Mouse (Mus musculus) liver, embryonic 12.5 days (tissue): ENCODE data around the gene Rpl18. TPM values are rescaled to one million over a fixed set of nuclear protein-coding genes. Genes with fewer than 3 reads are reported as not detected.

Experiments
- ATAC-seq: fragments of 200-750 bp; cut with Nextera tagmentation; 2 replicates; pipeline ENCODE4 v1.8.0; 2017; ENCODE audit warnings: moderate number of reproducible peaks, mild to moderate bottlenecking, moderate library complexity
- H3K27ac ChIP-seq: fragments of 300-500 bp; sonication (generic); 2 replicates; pipeline ENCODE4 v1.5.1; 2016; ENCODE audit warnings: mild to moderate bottlenecking
- H3K27me3 ChIP-seq: fragments of 300-500 bp; sonication (generic); replicated peaks from 2 replicates; pipeline ENCODE4 v1.6.1; 2016; ENCODE audit warnings: mild to moderate bottlenecking, moderate library complexity
- H3K36me3 ChIP-seq: fragments of 300-500 bp; sonication (generic); 2 replicates; pipeline ENCODE4 v1.6.1; 2016; ENCODE audit warnings: mild to moderate bottlenecking, moderate library complexity
- H3K4me1 ChIP-seq: fragments of 300-500 bp; sonication (generic); 2 replicates; pipeline ENCODE4 v1.6.1; 2016
- H3K4me2 ChIP-seq: fragments of 300-500 bp; sonication (generic); 2 replicates; pipeline ENCODE4 v1.6.1; 2016; ENCODE audit warnings: mild to moderate bottlenecking, moderate library complexity
- H3K4me3 ChIP-seq: fragments of 300-500 bp; sonication (generic); 2 replicates; pipeline ENCODE4 v1.5.1; 2016; ENCODE audit warnings: mild to moderate bottlenecking, moderate library complexity
- H3K9ac ChIP-seq: fragments of 300-500 bp; sonication (generic); 2 replicates; pipeline ENCODE4 v1.6.1; 2016; ENCODE audit warnings: mild to moderate bottlenecking, moderate library complexity
- H3K9me3 ChIP-seq: fragments of 300-500 bp; sonication (generic); replicated peaks from 2 replicates; pipeline ENCODE4 v1.6.1; 2016; ENCODE audit warnings: mild to moderate bottlenecking, moderate library complexity
- WGBS: fragments of 180-500 bp; shearing (Covaris S2); methylation state at CpG from one replicate; pipeline ENCODE4 v1.1.7; 2016; ENCODE audit not compliant: insufficient replicate concordance; 5-methylcytosine and 5-hydroxymethylcytosine counted together
- polyA plus RNA-seq: library from polyadenylated mRNA; unstranded; fragments of >200 nt; fragmentation: Nextera tagmentation; extraction: Ambion mirVana; gene quantifications from 2 replicates; pipeline ENCODE4 v1.2.1, GENCODE M21; 2016

The Rpl18 gene
- polyA plus RNA-seq, 1 experiment from 2014 or later, result 939 TPM

DNA sequence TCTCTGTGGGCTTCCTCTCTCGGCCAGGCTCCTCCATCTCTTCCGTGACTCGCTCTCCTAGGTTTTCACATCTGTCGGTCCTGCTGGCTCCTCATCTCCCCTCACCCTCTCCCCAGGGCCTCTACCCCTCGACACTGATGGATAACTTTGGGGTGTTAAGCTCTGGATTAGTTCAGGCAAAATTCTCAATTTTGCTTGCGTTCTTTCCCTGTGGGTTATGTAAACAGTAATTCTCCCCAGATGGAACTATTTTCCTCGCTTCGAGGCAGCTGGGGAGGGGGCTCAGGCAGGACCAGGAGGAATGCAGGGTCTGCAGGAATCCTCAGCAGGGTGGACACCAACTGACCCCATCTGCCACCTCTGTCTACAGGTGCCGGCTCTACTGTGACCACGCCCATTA, 29.4 kb upstream of the Rpl18 start:
- no peak overlapping the region for H3K9ac ChIP-seq
- peaks cover 30% of the 10 kb centered on the region for H3K4me1 ChIP-seq
- no peak overlapping the region for H3K4me3 ChIP-seq
- no peaks in the 10 kb centered on the region for H3K36me3 ChIP-seq
- H3K4me2 ChIP-seq, result no peak overlapping the region
- no peaks in the 10 kb centered on the region for H3K9me3 ChIP-seq
- H3K27ac ChIP-seq, result no peak overlapping the region
- ATAC-seq, result no peak
- H3K27me3 ChIP-seq, result peaks cover 16% of the 10 kb centered on the region
- 53% methylated on average over 10 of the region's 10 CpGs for WGBS

DNA sequence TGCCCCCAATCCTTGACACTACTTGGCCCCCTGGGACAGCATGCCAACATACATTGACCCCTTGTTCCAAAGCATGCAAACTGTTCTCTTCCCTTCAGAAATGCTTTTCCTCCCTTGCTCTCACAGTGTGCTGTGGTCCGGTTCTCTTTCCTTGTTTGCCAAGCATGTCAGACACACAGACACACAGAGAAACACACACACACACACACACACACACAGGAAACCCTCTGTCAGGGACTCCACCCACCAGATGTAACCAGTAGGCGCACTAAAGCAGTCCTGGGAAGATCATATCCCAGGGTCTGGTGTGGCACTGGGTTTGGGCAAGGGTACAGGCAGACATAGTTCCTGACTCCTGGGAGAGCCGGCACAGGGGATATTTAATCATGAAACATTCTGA, 28.4 kb upstream of the Rpl18 start:
- no peaks in the 10 kb centered on the region for H3K36me3 ChIP-seq
- peaks cover 20% of the 10 kb centered on the region for H3K4me1 ChIP-seq
- no peak overlapping the region for H3K4me3 ChIP-seq
- no peaks in the 10 kb centered on the region for H3K9me3 ChIP-seq
- no peak overlapping the region for H3K27ac ChIP-seq
- H3K27me3 ChIP-seq, result peaks cover 16% of the 10 kb centered on the region
- H3K9ac ChIP-seq, result no peak overlapping the region
- no peak for ATAC-seq
- 59% methylated on average over 3 of the region's 3 CpGs for WGBS
- no peak overlapping the region for H3K4me2 ChIP-seq

DNA sequence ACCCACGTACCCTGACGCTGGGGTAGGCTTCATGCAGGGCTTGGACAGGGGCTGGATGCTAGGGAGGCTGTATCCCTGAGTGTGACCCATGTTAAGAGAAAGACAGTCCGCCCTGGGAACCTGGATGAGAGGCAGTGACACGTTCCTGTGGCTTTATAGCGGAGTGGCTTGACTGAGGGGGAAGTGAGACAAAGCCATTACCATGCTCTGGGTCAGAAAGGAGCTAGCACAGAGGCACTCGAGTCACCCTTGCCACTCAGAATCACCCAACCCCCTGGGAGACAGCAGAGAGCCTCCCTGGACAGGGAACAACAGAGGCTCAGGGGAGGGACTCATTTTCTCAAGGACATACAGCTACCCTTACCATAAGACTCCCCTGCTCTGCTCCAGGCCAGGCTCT, 26.2 kb upstream of the Rpl18 start:
- Histone ChIP-seq H3K4me1 (peaks cover 11% of the 10 kb centered on the region; the same call in 1 of the 2 replicates), H3K9ac (no peak overlapping the region), H3K27ac (no peak overlapping the region), H3K9me3 (no peaks in the 10 kb centered on the region), H3K4me3 (no peak overlapping the region), H3K27me3 (peaks cover 16% of the 10 kb centered on the region), H3K36me3 (no peaks in the 10 kb centered on the region), H3K4me2 (no peak overlapping the region)
- ATAC-seq, result no peak
- 50% methylated on average over 6 of the region's 6 CpGs for WGBS

GRCm38 (mm10) chr7:45689800-45690199, 25.5 kb upstream of the Rpl18 start:
- Histone ChIP-seq H3K4me1 (peaks cover 11% of the 10 kb centered on the region; the same call in 1 of the 2 replicates), H3K36me3 (no peaks in the 10 kb centered on the region), H3K9me3 (no peaks in the 10 kb centered on the region), H3K27me3 (peaks cover 14% of the 10 kb centered on the region), H3K27ac (no peak overlapping the region), H3K4me3 (no peak overlapping the region), H3K4me2 (no peak overlapping the region), H3K9ac (no peak overlapping the region)
- 29% methylated on average over 11 of the region's 11 CpGs for WGBS
- ATAC-seq, result no peak

- H3K9me3 ChIP-seq, result no peaks in the 10 kb centered on the region
- H3K27me3 ChIP-seq, result no peaks in the 10 kb centered on the region; the same call in 1 of the 2 replicates
- H3K4me2 ChIP-seq, result no peak overlapping the region
- H3K36me3 ChIP-seq, result no peaks in the 10 kb centered on the region
- 0 out of 2 replicates have a peak, but pooled peaks cover 4% of the 10 kb centered on the region for H3K4me1 ChIP-seq
- H3K4me3 ChIP-seq, result no peak overlapping the region
- 0 out of 2 replicates have a peak overlapping the region, but pooled peaks have one; percentile 34 for H3K27ac ChIP-seq
- WGBS, result 55% methylated on average over 2 of the region's 2 CpGs
- no peak overlapping the region for H3K9ac ChIP-seq
- ATAC-seq, result no peak
These were observed 22.9 kb upstream of the Rpl18 start for GRCm38 (mm10) chr7:45692364-45692763.

- 85% methylated on average over 50 of the region's 50 CpGs for WGBS
- no peak within 1 kb of the TSS for H3K9ac ChIP-seq
- ATAC-seq, result no peak
- H3K27ac ChIP-seq, result no peak within 1 kb of the TSS
- H3K4me1 ChIP-seq, result 0 out of 2 replicates have a peak, but pooled peaks cover 4% of the 10 kb centered on the region
- H3K4me2 ChIP-seq, result no peak within 1 kb of the TSS
- H3K27me3 ChIP-seq, result peaks cover 14% of the 10 kb centered on the region
- no peak within 1 kb of the TSS for H3K4me3 ChIP-seq
- H3K36me3 ChIP-seq, result no peaks in the 10 kb centered on the region
- H3K9me3 ChIP-seq, result no peaks in the 10 kb centered on the region
These were observed 21.2 kb upstream of the Rpl18 start, which contains the start of gene Sec1 for GRCm38 (mm10) chr7:45693921-45694591. Gene Sec1 (minus strand): TSS chr7:45694402.

DNA sequence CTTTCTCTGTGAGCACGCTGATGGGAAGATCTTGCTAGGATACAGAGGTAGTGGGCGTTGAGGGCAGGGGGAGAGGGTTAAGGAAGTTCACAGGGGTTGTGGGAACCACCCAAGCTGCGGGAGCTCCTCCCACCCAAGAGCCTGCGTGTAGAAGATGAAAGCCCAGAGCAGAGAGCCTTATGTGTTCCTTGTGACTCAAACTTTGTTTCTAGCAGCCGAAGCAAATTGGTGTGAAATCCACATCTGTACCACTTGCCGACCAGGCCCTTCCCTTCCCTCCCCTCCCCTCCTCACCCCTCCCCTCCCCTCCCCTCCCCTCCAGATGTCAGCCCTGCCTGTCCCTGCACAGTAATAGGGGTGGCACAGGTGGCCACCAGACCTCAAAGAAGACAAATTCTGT, 20.2 kb upstream of the Rpl18 start:
- no peaks in the 10 kb centered on the region for H3K9me3 ChIP-seq
- no peaks in the 10 kb centered on the region for H3K36me3 ChIP-seq
- peaks cover 4% of the 10 kb centered on the region; the same call in 1 of the 2 replicates for H3K4me1 ChIP-seq
- H3K9ac ChIP-seq, result no peak overlapping the region
- 30% methylated on average over 6 of the region's 6 CpGs for WGBS
- ATAC-seq, result no peak
- no peak overlapping the region for H3K4me2 ChIP-seq
- no peak overlapping the region for H3K4me3 ChIP-seq
- H3K27ac ChIP-seq, result no peak overlapping the region
- H3K27me3 ChIP-seq, result peaks cover 25% of the 10 kb centered on the region

- WGBS, result 79% methylated on average over 7 of the region's 7 CpGs
- no peaks in the 10 kb centered on the region for H3K9me3 ChIP-seq
These were observed 17.4 kb upstream of the Rpl18 start for GRCm38 (mm10) chr7:45697894-45698293.

DNA sequence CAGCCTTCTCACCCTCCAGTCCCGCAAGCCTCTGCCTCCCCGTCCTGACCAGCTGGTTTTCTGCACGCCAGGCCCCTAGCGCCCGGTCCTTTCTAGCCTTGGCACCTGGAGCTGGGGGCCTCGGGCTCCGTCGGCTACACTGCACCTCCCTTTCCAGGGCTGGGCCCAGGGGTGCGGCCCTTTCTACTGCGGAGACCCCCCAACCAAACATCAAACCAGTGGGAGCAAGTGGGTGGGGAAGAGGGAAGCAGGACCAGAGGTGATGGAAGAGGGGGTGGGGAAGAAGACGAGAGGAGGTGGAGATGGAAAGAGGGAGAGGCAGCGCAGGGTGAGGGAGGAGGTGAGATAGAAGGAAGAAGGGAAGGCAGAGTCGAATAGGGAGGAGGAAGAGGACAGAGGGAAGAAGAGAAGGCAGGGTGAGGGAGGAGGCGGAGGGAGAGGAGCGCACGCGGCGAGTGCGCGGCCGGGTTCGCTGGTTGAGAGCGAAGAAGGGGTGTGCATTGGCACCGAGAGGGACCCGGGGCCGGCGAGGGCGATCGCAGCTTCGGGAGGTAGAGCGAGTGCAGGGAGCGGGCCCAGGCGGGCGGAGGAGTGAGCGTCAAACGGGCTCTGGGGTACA, 15.6 kb upstream of the Rpl18 start, which contains the start of gene Car11:
Gene Car11, plus strand, starts transcription at position 321 of the 619 bp plus-strand sequence.
- peak within 1 kb of the TSS; percentile 30; the same call in 1 of the 2 replicates for H3K9ac ChIP-seq
- H3K27me3 ChIP-seq, result peaks cover 59% of the 10 kb centered on the region
- H3K36me3 ChIP-seq, result no peaks in the 10 kb centered on the region
- peak within 1 kb of the TSS; percentile 30 for H3K4me3 ChIP-seq
- ATAC-seq, result no peak
- peaks cover 24% of the 10 kb centered on the region for H3K4me1 ChIP-seq
- no peak within 1 kb of the TSS for H3K27ac ChIP-seq
- 5% methylated on average over 36 of the region's 36 CpGs for WGBS
- peak within 1 kb of the TSS; percentile 53 for H3K4me2 ChIP-seq
- H3K9me3 ChIP-seq, result no peaks in the 10 kb centered on the region

More at GRCm38 (mm10) chr7:45697894-45698293, 17.4 kb upstream of the Rpl18 start:
- peaks cover 9% of the 10 kb centered on the region; the same call in 1 of the 2 replicates for H3K4me1 ChIP-seq
- ATAC-seq, result no peak
- no peak overlapping the region for H3K4me2 ChIP-seq
- H3K9ac ChIP-seq, result no peak overlapping the region
- no peaks in the 10 kb centered on the region for H3K36me3 ChIP-seq
- H3K27ac ChIP-seq, result no peak overlapping the region
- H3K27me3 ChIP-seq, result peaks cover 51% of the 10 kb centered on the region
- H3K4me3 ChIP-seq, result no peak overlapping the region

DNA sequence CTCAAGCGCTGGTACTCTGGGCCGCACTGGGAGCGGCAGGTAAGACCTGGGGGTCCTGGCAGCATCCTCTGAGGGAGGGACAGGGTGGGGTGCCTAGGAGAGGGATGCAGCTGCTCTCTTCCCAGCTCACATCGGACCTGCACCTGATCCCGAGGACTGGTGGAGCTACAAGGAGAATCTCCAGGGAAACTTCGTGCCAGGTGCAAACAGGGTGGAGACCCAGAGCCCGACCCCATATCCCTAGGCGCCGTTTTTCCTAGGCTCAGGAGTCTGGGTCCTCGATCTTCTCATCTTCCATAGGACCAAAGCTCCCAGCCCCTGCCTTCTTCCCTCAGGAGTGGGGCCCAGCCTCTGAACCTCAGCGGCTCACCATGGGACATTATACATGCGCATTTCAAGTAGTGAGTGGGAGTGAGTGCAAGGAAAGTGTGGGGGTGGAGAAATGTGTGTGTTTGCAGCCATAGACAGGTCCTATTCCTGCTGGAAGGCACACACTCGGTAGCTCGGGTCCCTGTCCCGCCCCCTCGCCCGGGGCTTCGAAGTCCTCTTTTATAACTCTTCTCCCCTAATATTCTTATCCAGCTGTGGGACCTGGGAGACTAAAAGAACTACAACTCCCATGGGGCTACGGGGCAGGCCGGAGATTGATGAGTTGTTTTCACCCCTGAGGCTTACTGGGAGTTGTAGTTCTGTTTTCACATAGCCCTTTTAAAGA, 14.8 kb upstream of the Rpl18 start:
- Histone ChIP-seq H3K4me1 (peaks cover 32% of the 10 kb centered on the region), H3K27me3 (peaks cover 59% of the 10 kb centered on the region), H3K9me3 (no peaks in the 10 kb centered on the region), H3K27ac (no peak overlapping the region), H3K36me3 (no peaks in the 10 kb centered on the region), H3K9ac (no peak overlapping the region), H3K4me3 (peak overlapping the region; percentile 30), H3K4me2 (peak overlapping the region; percentile 53)
- no peak for ATAC-seq
- WGBS, result 2% methylated on average over 20 of the region's 20 CpGs

DNA sequence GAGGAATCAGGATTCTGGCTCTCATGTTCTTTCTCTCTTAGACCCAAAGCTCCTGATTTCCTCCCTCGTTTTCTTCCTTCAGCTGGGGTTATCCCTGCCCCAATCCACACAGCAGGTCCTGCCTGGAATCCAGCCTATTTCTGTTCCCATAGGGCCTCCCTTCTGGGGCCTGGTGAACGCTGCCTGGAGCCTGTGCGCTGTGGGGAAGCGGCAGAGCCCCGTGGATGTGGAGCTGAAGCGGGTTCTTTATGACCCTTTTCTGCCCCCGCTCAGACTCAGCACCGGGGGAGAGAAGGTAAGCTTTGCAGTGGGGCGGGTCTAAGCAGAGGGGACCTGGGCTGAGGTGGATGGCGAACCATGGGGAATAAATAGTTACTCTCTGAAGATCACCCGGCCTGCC, 14.2 kb upstream of the Rpl18 start:
- no peaks in the 10 kb centered on the region for H3K36me3 ChIP-seq
- no peak overlapping the region for H3K9ac ChIP-seq
- H3K4me1 ChIP-seq, result peaks cover 38% of the 10 kb centered on the region
- H3K27me3 ChIP-seq, result peaks cover 59% of the 10 kb centered on the region
- no peak overlapping the region for H3K4me2 ChIP-seq
- no peaks in the 10 kb centered on the region for H3K9me3 ChIP-seq
- 37% methylated on average over 11 of the region's 11 CpGs for WGBS
- no peak overlapping the region for H3K27ac ChIP-seq
- no peak overlapping the region for H3K4me3 ChIP-seq
- no peak for ATAC-seq

DNA sequence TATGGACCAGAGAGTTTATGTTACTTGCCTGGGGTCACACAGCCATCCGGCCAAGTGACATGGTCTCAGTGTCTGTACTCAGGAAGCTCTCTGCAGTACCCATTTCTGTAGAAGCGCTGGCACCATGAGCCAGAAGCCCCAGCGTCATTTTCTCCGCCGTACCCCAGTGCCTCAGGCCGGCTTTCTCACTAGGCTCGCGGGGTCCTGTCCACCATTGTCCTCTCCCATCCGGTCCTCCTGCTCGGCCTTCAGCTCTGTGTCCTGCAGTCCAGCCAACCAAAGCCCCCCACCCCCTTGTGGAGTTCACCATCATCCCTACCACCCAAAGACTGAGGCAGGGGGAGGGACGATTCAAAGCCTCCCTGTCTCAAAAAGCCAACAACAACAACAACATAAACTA, 13.7 kb upstream of the Rpl18 start:
- WGBS, result 69% methylated on average over 11 of the region's 11 CpGs
- no peak overlapping the region for H3K4me3 ChIP-seq
- H3K36me3 ChIP-seq, result no peaks in the 10 kb centered on the region
- H3K9ac ChIP-seq, result no peak overlapping the region
- ATAC-seq, result no peak
- H3K9me3 ChIP-seq, result no peaks in the 10 kb centered on the region
- no peak overlapping the region for H3K27ac ChIP-seq
- peaks cover 44% of the 10 kb centered on the region for H3K4me1 ChIP-seq
- peaks cover 59% of the 10 kb centered on the region for H3K27me3 ChIP-seq
- no peak overlapping the region for H3K4me2 ChIP-seq
